Mouse (Mus musculus) G1E (cell line): ENCODE data around the gene Ccdc134. TPM values are rescaled to one million over a fixed set of nuclear protein-coding genes. Genes with fewer than 3 reads are reported as not detected.

Experiments
- ATAC-seq: 2 replicates; pipeline ENCODE4 v1.8.0; 2016; ENCODE audit warnings: mild to moderate bottlenecking; ENCODE audit not compliant: insufficient number of reproducible peaks, poor library complexity, low FRiP score, severe bottlenecking; ENCODE audit errors: extremely low read depth
- DNase-seq: peaks from one replicate; pipeline ENCODE4 v3.0.0; 2012; ENCODE audit warnings: low spot score
- H3K27me3 ChIP-seq: 2 replicates; pipeline ENCODE4 v1.6.1; 2012; ENCODE audit warnings: mild to moderate bottlenecking, low read length, inconsistent platforms; ENCODE audit not compliant: insufficient read depth
- H3K36me3 ChIP-seq: replicated peaks from 2 replicates; pipeline ENCODE3; 2012; ENCODE audit warnings: mild to moderate bottlenecking, inconsistent platforms
- H3K4me1 ChIP-seq: 2 replicates; pipeline ENCODE4 v1.6.1; 2012; ENCODE audit warnings: low read depth, low read length, inconsistent platforms, mixed read lengths; ENCODE audit not compliant: insufficient read depth
- H3K4me3 ChIP-seq: 2 replicates; pipeline ENCODE4 v1.5.1; 2012; ENCODE audit warnings: low read depth, mild to moderate bottlenecking, inconsistent platforms, low read length, moderate library complexity, mixed read lengths
- H3K9me3 ChIP-seq: replicated peaks from 2 replicates; pipeline ENCODE4 v1.6.1; 2012; ENCODE audit warnings: inconsistent platforms
- CTCF ChIP-seq: IDR thresholded peaks from 2 replicates; pipeline ENCODE4 v1.5.1; 2012; ENCODE audit warnings: low read depth, low read length, inconsistent platforms, mixed read lengths
- GATA1 ChIP-seq: IDR thresholded peaks from 2 replicates; pipeline ENCODE4 v1.6.1; 2012; ENCODE audit warnings: borderline replicate concordance, low read length, inconsistent platforms, mixed read lengths
- GATA2 ChIP-seq: IDR thresholded peaks from 2 replicates; pipeline ENCODE4 v1.6.1; 2012; ENCODE audit warnings: low read depth, low read length, inconsistent platforms, borderline replicate concordance
- POLR2AphosphoS5 ChIP-seq: IDR thresholded peaks from 2 replicates; pipeline ENCODE4 v1.6.1; 2012; ENCODE audit warnings: low read depth, low read length, inconsistent platforms; ENCODE audit not compliant: insufficient replicate concordance
- TAL1 ChIP-seq: conservative IDR thresholded peaks from 2 replicates; pipeline ENCODE4 v1.6.1; 2012; ENCODE audit warnings: low read depth, low read length, inconsistent platforms, mixed read lengths
- polyA plus RNA-seq: library from polyadenylated mRNA; stranded (reverse); fragments of >175 nt; gene quantifications from 2 replicates; pipeline ENCODE4 v1.2.3, GENCODE M21; 2012
- total RNA-seq, 2 experiments: library from RNA; stranded (forward) in 1 of 2; stranded (reverse) in 1 of 2; fragments of 200-1000 nt in 1 of 2; fragments of >200 nt in 1 of 2; fragmentation: Nextera tagmentation in 1 of 2; gene quantifications; 2 replicates each; pipeline ENCODE4 v1.2.3; 2014 to 2017

The Ccdc134 gene
- total and polyA plus RNA-seq, 3 experiments = 9.0 to 29.7 (median 13.9) TPM

GRCm38 (mm10) chr15:82166240-82167100, 38.7 kb downstream of the Ccdc134 start:
- ATAC-seq (peak; percentile 12; the same call in 1 of the 2 replicates), DNase-seq (no peak)
- H3K27me3 ChIP-seq = no peaks in the 10 kb centered on the region
- TF ChIP-seq POLR2AphosphoS5 = no peak
- no peak for TF ChIP-seq GATA1
- TF ChIP-seq CTCF = no peak
- no peak for TF ChIP-seq GATA2
- no peak for TF ChIP-seq TAL1
- H3K36me3 ChIP-seq = peaks cover 63% of the 10 kb centered on the region
- peak overlapping the region; percentile 66; the same call in 1 of the 2 replicates for H3K4me3 ChIP-seq
- H3K4me1 ChIP-seq = peaks cover 73% of the 10 kb centered on the region
- no peaks in the 10 kb centered on the region for H3K9me3 ChIP-seq

- Histone ChIP-seq H3K9me3 (no peaks in the 10 kb centered on the region), H3K4me3 (no peak overlapping the region; the same call in 1 of the 2 replicates), H3K36me3 (peaks cover 68% of the 10 kb centered on the region), H3K4me1 (peaks cover 63% of the 10 kb centered on the region), H3K27me3 (no peaks in the 10 kb centered on the region)
- DNase-seq (no peak), ATAC-seq (no peak)
- TF ChIP-seq CTCF = no peak
- no peak for TF ChIP-seq TAL1
- no peak for TF ChIP-seq POLR2AphosphoS5
- TF ChIP-seq GATA1 = no peak
- TF ChIP-seq GATA2 = no peak
Observed at GRCm38 (mm10) chr15:82167201-82168168, 39.8 kb downstream of the Ccdc134 start.

GRCm38 (mm10) chr15:82169671-82170070, 41.9 kb downstream of the Ccdc134 start:
- no peak for TF ChIP-seq GATA1
- no peak for TF ChIP-seq CTCF
- no peak for TF ChIP-seq GATA2
- TF ChIP-seq POLR2AphosphoS5 = no peak
- no peak for TF ChIP-seq TAL1
- Histone ChIP-seq H3K27me3 (no peaks in the 10 kb centered on the region), H3K36me3 (peaks cover 83% of the 10 kb centered on the region), H3K4me1 (peaks cover 44% of the 10 kb centered on the region), H3K4me3 (no peak overlapping the region), H3K9me3 (no peaks in the 10 kb centered on the region)
- DNase-seq = no peak
- ATAC-seq = no peak

GRCm38 (mm10) chr15:82170437-82171377, 43.0 kb downstream of the Ccdc134 start:
- ATAC-seq (no peak), DNase-seq (no peak)
- Histone ChIP-seq H3K36me3 (peaks cover 93% of the 10 kb centered on the region), H3K4me3 (no peak overlapping the region), H3K27me3 (no peaks in the 10 kb centered on the region), H3K4me1 (peaks cover 35% of the 10 kb centered on the region), H3K9me3 (no peaks in the 10 kb centered on the region)
- TF ChIP-seq POLR2AphosphoS5 (no peak), TAL1 (no peak), GATA1 (no peak), GATA2 (no peak), CTCF (no peak)

- Histone ChIP-seq H3K4me1 (peaks cover 15% of the 10 kb centered on the region), H3K27me3 (no peaks in the 10 kb centered on the region), H3K36me3 (peaks cover 98% of the 10 kb centered on the region), H3K4me3 (no peak overlapping the region), H3K9me3 (no peaks in the 10 kb centered on the region)
- no peak for TF ChIP-seq GATA2
- no peak for TF ChIP-seq POLR2AphosphoS5
- TF ChIP-seq GATA1 = no peak
- TF ChIP-seq CTCF = no peak
- TF ChIP-seq TAL1 = no peak
- ATAC-seq (no peak), DNase-seq (no peak)
Observed at GRCm38 (mm10) chr15:82172648-82173047, 44.9 kb downstream of the Ccdc134 start.
